Mouse (Mus musculus): ENCODE measurements at regions not wholly inside any gene's neighbourhood (a gene's known extent, or its start where the extent isn't known, plus 50 kb on each side); places are given as distances from the start of the nearest gene placed in this dataset.

GRCm38 (mm10) chr14:8850208-8850607 lies 184.2 kb upstream of the 4930452B06Rik start:
- no peak for TF ChIP-seq CTCF (IDR thresholded peaks at IDR 0.05; ENCODE audit: control insufficient read depth, insufficient read depth, insufficient replicate concordance, low read depth, low read length)
- no peak for TF ChIP-seq POLR2A (IDR thresholded peaks at IDR 0.05; ENCODE audit: control insufficient read depth, low read depth, low read length)

All from testis, adult 2 months (tissue).